Mouse (Mus musculus): ENCODE data around the gene Tmem108. TPM values are rescaled to one million over a fixed set of nuclear protein-coding genes. Genes with fewer than 3 reads are reported as not detected.

Tmem108 gene
- polyA plus RNA-seq, 1 experiment from 2014 or later, result 9.6 TPM

Other genes starting within 250 kb of the Tmem108 start
- gene Nphp3, start 240.7 kb upstream of the Tmem108 start, polyA plus RNA-seq (2015; fragmentation: Nextera tagmentation; extraction: Ambion mirVana), result 9.1 and 9.3 TPM in 2 replicates

All from embryonic facial prominence, embryonic 13.5 days (tissue).